Mouse (Mus musculus): ENCODE data around the gene Rab35.

DNA sequence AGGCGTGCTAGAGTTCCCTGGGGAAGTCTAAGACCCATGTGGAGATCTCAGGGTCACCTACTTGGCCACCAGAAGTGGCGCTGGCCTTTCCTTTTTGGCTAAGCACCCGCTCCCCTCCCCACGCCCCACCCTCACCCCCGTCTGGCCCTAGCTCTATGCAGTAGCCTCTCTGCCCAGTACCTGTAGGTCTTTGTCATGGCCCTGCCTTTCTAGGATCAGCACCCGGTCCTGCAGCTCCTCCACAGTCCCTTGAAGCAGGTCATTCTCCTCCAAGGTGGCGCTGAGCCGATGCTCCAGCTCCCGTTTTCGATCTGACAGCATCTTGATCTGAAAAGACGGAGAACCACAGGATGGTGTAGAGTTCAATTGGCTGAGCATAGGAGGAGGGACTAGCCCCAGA, 38.3 kb downstream of the Rab35 start:
- TF ChIP-seq CTCF (IDR thresholded peaks at IDR 0.05; ENCODE audit: borderline replicate concordance, insufficient read depth, low read depth, low read length) (no peak), POLR2A (IDR thresholded peaks at IDR 0.05; ENCODE audit: borderline replicate concordance, insufficient read depth, low read length) (no peak)

All from cerebellum, adult 2 months (tissue).